Mouse (Mus musculus): ENCODE measurements at regions not wholly inside any gene's neighbourhood (a gene's known extent, or its start where the extent isn't known, plus 50 kb on each side); places are given as distances from the start of the nearest gene placed in this dataset.

DNA sequence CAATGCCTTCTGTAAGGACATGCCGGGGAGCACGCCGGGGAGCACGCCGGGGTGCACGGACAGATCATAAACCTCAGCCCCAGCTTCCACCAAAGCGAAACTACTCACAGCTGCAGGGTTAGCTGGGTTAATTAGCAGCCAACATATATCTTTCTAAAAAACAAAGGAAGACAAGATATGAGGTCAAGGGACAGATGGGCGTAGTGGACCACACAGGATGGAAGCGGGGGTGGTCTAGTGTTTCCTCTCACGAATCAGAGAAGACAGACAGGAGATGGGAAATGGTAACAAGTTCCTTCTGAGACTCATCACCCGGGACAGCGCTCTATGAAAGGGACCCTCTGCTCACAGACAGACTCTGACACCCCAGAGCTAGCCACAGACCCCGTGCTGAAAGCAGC is 60.0 kb upstream of the Ajap1 start:
- 34% methylated on average over 13 of the region's 13 CpGs for WGBS
- Histone ChIP-seq H3K4me1 (ENCODE audit: control insufficient read depth, insufficient read depth, low read length) (no peaks in the 10 kb centered on the region), H3K4me3 (replicated peaks; ENCODE audit: extremely low read depth, low read depth, low read length) (no peak overlapping the region)
- TF ChIP-seq POLR2A (IDR thresholded peaks at IDR 0.05; ENCODE audit: borderline replicate concordance, extremely low read depth, low read depth, low read length) (no peak), CTCF (IDR thresholded peaks at IDR 0.05; ENCODE audit: insufficient read depth, low read length) (no peak)
- DNase-seq, result no peak

DNA sequence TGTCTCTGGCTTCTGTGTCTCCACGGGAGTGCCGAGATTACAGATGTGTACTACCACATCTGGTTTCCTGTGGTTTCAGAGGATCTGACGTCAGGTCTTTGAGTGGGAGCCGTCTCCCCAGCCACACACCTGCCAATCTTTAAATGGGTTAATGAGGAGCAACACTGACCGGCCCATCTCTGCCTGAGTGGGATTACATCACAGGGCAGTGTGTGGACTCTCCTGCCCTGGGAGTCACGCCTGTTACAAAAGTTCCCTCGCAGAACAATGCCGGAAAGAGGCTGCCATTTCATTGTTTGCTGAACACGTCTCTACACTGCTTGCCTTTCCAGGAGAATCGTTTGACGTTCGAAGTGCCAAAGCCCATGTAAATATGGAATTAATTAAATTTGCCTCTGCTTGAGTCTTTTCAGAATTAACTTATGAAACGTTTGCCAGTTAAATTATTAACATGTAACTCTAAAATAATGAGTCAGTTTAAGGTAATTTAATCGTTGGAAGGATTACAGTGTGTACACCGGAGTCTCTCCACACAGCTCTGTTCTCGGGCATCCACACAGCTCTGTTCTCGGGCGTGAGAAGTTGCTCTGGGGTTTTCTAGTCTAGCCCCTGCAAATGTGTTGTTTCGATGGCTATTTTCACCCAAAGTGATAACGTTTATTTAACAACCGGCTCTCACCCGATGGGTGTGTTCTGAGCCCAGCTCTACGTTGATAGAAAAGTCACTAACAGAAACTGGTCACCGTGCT is 61.5 kb upstream of the Ajap1 start:
- no peak for DNase-seq

DNA sequence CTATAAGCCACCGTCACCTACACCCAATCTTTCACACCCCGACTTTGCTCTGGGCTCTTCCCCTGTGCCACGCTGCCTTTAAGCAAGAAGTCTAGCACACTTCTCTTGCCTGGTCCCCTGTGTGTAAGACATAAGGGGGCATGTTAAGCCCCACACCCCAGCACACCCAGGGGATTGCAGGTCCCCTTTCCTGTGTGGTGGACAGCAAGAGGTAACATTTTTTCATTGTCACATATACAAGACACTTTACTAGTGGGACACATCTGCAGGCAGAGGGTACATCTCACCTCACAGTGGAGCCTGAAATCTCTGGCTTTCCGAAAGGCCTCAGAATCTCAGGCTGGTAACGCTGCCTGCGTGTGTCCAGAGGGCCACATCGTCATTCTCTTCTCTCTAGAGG is 64.1 kb upstream of the Ajap1 start:
- Histone ChIP-seq H3K4me1 (ENCODE audit: control insufficient read depth, insufficient read depth, low read length) (no peaks in the 10 kb centered on the region), H3K4me3 (replicated peaks; ENCODE audit: extremely low read depth, low read depth, low read length) (no peak overlapping the region)
- DNase-seq, result no peak
- TF ChIP-seq CTCF (IDR thresholded peaks at IDR 0.05; ENCODE audit: insufficient read depth, low read length), result no peak
- no peak for TF ChIP-seq POLR2A (IDR thresholded peaks at IDR 0.05; ENCODE audit: borderline replicate concordance, extremely low read depth, low read depth, low read length)
- WGBS, result 87% methylated on average over 7 of the region's 7 CpGs

More for the DNA sequence above, 61.5 kb upstream of the Ajap1 start:
- WGBS, result 38% methylated on average over 24 of the region's 24 CpGs
- Histone ChIP-seq H3K4me3 (replicated peaks; ENCODE audit: extremely low read depth, low read depth, low read length) (no peak overlapping the region), H3K4me1 (ENCODE audit: control insufficient read depth, insufficient read depth, low read length) (no peaks in the 10 kb centered on the region)
- TF ChIP-seq POLR2A (IDR thresholded peaks at IDR 0.05; ENCODE audit: borderline replicate concordance, extremely low read depth, low read depth, low read length), result no peak
- TF ChIP-seq CTCF (IDR thresholded peaks at IDR 0.05; ENCODE audit: insufficient read depth, low read length), result no peak

DNA sequence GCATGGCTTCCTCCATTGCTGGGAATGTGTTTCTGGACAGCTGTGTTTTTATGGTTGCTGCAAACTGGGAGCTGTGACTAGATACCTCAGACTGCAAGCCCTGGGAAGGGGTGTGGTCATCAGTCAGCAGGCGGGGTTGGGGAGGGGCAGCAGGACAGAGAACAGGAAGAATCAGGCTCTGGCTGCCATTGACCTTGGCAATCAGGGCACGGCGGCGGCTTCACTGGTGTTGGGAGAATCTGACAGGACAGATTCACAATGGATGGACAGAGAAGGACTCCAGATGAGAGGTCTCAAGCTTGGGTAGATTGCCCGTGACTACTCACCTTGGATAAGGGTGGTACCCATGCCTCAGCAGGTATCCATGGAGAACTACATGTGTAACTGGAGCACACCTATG is 64.5 kb upstream of the Ajap1 start:
- TF ChIP-seq CTCF (IDR thresholded peaks at IDR 0.05; ENCODE audit: insufficient read depth, low read length), result no peak
- no peak for TF ChIP-seq POLR2A (IDR thresholded peaks at IDR 0.05; ENCODE audit: borderline replicate concordance, extremely low read depth, low read depth, low read length)
- DNase-seq, result no peak
- no peak overlapping the region for H3K4me3 ChIP-seq (replicated peaks; ENCODE audit: extremely low read depth, low read depth, low read length)
- H3K4me1 ChIP-seq (ENCODE audit: control insufficient read depth, insufficient read depth, low read length), result no peaks in the 10 kb centered on the region
- WGBS, result 75% methylated on average over 5 of the region's 5 CpGs

DNA sequence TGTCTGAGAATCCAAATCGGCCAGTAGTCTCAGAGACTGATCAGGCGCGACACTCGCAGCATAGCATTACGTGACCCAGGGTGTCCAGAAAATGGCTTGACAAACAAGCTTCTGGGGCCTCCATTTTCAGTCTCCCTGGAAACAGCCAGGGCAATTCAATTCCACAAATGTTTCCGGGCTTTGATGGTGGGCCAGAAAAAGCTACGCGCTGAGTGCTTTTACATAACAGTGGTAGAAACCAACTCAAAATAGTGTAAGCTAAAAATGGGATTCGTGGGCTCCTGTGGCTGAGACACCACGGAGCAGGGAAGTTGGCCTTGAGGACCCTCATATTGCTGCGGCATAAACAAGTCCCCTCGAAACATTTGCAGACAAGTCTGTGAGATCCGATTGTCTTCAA is 65.3 kb upstream of the Ajap1 start:
- no peaks in the 10 kb centered on the region for H3K4me1 ChIP-seq (ENCODE audit: control insufficient read depth, insufficient read depth, low read length)
- WGBS, result 80% methylated on average over 13 of the region's 13 CpGs
- TF ChIP-seq POLR2A (IDR thresholded peaks at IDR 0.05; ENCODE audit: borderline replicate concordance, extremely low read depth, low read depth, low read length) (no peak), CTCF (IDR thresholded peaks at IDR 0.05; ENCODE audit: insufficient read depth, low read length) (no peak)
- DNase-seq, result no peak
- H3K4me3 ChIP-seq (replicated peaks; ENCODE audit: extremely low read depth, low read depth, low read length), result no peak overlapping the region

DNA sequence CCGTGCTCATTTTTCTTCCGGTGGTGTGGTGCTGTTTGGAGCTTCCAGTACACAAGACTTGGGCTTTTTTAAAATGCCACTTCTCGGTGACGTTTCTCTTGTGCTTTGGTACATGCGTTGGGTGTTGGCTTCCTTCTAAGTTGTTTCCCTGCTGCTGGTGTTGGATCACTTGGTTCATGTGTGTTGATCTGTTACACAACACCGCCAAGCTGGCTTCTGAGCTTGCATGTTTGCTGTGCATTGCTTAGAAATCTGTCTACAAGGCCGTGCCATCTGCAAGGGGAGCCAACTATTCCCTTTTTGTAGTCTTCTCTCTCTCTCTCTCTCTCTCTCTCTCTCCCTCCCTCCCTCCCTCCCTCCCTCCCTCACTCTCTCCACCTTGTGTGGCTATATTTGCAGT is 68.7 kb upstream of the Ajap1 start:
- TF ChIP-seq POLR2A (IDR thresholded peaks at IDR 0.05; ENCODE audit: borderline replicate concordance, extremely low read depth, low read depth, low read length) (no peak), CTCF (IDR thresholded peaks at IDR 0.05; ENCODE audit: insufficient read depth, low read length) (no peak)
- Histone ChIP-seq H3K4me3 (replicated peaks; ENCODE audit: extremely low read depth, low read depth, low read length) (no peak overlapping the region), H3K4me1 (ENCODE audit: control insufficient read depth, insufficient read depth, low read length) (no peaks in the 10 kb centered on the region)
- 87% methylated on average over 7 of the region's 7 CpGs for WGBS
- no peak for DNase-seq

DNA sequence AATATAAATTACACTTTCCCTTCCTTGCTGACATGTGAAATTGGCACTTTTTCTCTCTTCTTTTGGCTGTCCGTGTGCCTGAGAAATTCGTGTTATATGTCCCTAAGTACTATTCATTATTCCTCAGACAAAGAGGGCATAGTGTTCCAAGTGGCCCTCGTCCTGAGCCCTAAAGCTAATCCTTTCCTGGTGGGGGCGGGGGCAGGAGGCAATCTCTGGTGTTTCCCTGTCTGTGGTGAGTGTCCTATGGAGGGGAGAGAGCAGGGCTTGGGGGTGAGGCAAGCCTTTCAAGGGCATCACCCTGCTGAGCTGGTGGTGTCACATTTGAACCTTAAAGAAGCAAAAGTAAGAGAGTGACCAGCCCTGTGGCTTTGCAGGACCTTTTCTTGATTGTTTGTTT is 69.9 kb upstream of the Ajap1 start:
- WGBS, result 33% methylated on average over 4 of the region's 4 CpGs
- no peak for TF ChIP-seq CTCF (IDR thresholded peaks at IDR 0.05; ENCODE audit: insufficient read depth, low read length)
- no peak for TF ChIP-seq POLR2A (IDR thresholded peaks at IDR 0.05; ENCODE audit: borderline replicate concordance, extremely low read depth, low read depth, low read length)
- DNase-seq, result no peak
- no peak overlapping the region for H3K4me3 ChIP-seq (replicated peaks; ENCODE audit: extremely low read depth, low read depth, low read length)
- H3K4me1 ChIP-seq (ENCODE audit: control insufficient read depth, insufficient read depth, low read length), result no peaks in the 10 kb centered on the region

DNA sequence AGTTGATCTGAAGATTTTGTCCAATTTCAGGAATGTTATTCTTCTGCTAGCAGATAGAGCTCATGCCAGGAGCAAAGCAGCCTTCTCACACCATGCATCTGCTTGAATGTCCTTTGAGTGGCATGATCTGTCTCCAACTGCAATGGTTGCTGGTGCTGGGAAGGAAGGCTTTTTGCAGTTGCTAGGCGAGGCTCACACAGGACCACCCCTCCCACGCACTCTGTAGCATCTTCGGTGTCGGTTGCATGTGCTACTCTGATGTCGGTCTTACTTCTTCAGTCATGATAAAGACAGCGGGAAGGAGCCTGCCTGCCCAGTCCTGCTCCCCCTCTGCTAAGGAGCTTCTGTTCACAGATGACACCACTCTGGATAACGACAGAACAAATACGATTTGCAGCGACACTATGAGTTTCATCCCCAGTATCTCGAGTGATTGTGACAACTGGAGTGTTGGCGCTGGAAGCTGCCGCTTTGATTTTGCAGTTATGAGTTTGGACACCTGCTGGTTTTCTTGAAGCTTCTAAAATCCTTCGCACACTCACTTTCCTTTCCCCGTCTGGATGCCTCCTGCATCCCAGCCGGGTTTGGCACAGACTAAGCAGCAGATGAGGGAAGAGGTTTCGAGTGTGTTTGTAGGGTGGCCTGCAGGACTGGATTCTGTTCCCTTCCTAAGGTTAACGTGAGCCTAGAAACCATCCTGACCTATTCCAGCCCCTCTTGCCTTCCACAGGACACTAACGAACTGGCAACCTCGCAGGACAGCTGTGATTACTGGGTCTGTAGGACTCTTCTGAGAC is 75.4 kb upstream of the Ajap1 start:
- WGBS, result 63% methylated on average over 19 of the region's 19 CpGs
- DNase-seq, result no peak
- H3K4me3 ChIP-seq (replicated peaks; ENCODE audit: extremely low read depth, low read depth, low read length), result no peak overlapping the region
- no peaks in the 10 kb centered on the region for H3K4me1 ChIP-seq (ENCODE audit: control insufficient read depth, insufficient read depth, low read length)
- no peak for TF ChIP-seq POLR2A (IDR thresholded peaks at IDR 0.05; ENCODE audit: borderline replicate concordance, extremely low read depth, low read depth, low read length)
- no peak for TF ChIP-seq CTCF (IDR thresholded peaks at IDR 0.05; ENCODE audit: insufficient read depth, low read length)

DNA sequence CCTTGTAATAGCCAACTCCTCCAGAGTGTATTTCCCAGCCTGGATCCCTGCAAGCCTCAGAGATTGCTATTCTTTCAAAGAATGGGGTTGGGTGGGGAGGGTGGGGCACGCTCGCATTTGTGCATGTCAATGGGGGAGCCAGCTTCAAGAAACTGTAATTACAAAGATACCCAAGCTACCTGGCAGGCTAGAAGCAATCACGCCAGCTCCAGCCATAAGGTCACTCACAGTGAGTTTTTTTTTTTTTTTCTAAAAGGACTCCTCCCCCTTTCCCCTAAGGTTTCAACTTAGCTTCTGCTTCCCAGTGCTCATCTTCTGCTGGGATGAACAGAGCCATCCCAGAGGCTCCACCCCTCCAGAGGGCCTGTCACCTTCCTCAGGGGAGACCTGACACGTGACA is 77.0 kb upstream of the Ajap1 start:
- 64% methylated on average over 4 of the region's 4 CpGs for WGBS
- H3K4me3 ChIP-seq (replicated peaks; ENCODE audit: extremely low read depth, low read depth, low read length), result no peak overlapping the region
- no peaks in the 10 kb centered on the region for H3K4me1 ChIP-seq (ENCODE audit: control insufficient read depth, insufficient read depth, low read length)
- DNase-seq, result no peak
- TF ChIP-seq POLR2A (IDR thresholded peaks at IDR 0.05; ENCODE audit: borderline replicate concordance, extremely low read depth, low read depth, low read length) (no peak), CTCF (IDR thresholded peaks at IDR 0.05; ENCODE audit: insufficient read depth, low read length) (no peak)

DNA sequence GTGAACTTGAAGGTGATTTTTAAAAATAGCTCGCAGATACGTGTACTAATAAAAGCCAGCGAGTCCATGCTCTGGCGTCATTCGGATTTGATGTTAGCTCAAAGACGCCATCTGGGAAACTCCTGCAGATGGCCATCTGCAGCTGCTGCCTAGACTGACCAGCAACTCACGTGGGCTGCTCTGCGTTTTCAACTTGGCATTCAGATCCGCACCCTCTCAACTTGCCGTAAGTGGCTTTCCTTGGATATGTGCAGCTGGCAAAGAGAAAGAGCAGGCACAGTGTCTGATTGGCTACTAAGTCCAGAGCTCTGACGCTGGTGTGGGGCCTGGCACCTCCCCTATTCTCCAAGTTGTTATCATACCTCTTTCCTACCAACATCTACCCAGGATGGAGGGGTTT is 77.6 kb upstream of the Ajap1 start:
- no peak overlapping the region for H3K4me3 ChIP-seq (replicated peaks; ENCODE audit: extremely low read depth, low read depth, low read length)
- no peak for DNase-seq
- TF ChIP-seq CTCF (IDR thresholded peaks at IDR 0.05; ENCODE audit: insufficient read depth, low read length) (no peak), POLR2A (IDR thresholded peaks at IDR 0.05; ENCODE audit: borderline replicate concordance, extremely low read depth, low read depth, low read length) (no peak)
- no peaks in the 10 kb centered on the region for H3K4me1 ChIP-seq (ENCODE audit: control insufficient read depth, insufficient read depth, low read length)
- WGBS, result 47% methylated on average over 11 of the region's 11 CpGs

All from lung, adult 2 months (tissue).